Mouse (Mus musculus): ENCODE data around the gene Dennd1b. TPM values are rescaled to one million over a fixed set of nuclear protein-coding genes. Genes with fewer than 3 reads are reported as not detected.

Dennd1b gene
- total and polyA plus RNA-seq, 2 experiments from 2014 or later, result 11.1 to 39.6 TPM

- Histone ChIP-seq H3K4me3 (ENCODE audit: low read depth, low read length) (no peak overlapping the region), H3K36me3 (replicated peaks; ENCODE audit: control insufficient read depth, insufficient read depth, low read length) (peaks cover 14% of the 10 kb centered on the region; the same call in 1 of the 2 replicates), H3K4me1 (ENCODE audit: control insufficient read depth, insufficient read depth) (no peaks in the 10 kb centered on the region), H3K9me3 (replicated peaks; ENCODE audit: control insufficient read depth, low read length) (no peaks in the 10 kb centered on the region), H3K4me2 (ENCODE audit: low read depth, low read length) (no peak overlapping the region), H3K27ac (ENCODE audit: low read depth) (no peak overlapping the region), H3K27me3 (ENCODE audit: control insufficient read depth, insufficient read depth, low read length) (no peaks in the 10 kb centered on the region), H3K9ac (replicated peaks; ENCODE audit: low read depth, low read length) (no peak overlapping the region)
- TF ChIP-seq EP300 (IDR thresholded peaks at IDR 0.05; ENCODE audit: low read depth) (no peak), CTCF (IDR thresholded peaks at IDR 0.05; ENCODE audit: low read depth) (no peak)
- DNase-seq (ENCODE audit: low spot score) (no peak), ATAC-seq (ENCODE audit: insufficient read depth, low read depth) (no peak)
- 72% methylated on average over 2 of the region's 2 CpGs for WGBS
Measured at GRCm38 (mm10) chr1:139064711-139065110, 101.5 kb downstream of the Dennd1b start.

DNA sequence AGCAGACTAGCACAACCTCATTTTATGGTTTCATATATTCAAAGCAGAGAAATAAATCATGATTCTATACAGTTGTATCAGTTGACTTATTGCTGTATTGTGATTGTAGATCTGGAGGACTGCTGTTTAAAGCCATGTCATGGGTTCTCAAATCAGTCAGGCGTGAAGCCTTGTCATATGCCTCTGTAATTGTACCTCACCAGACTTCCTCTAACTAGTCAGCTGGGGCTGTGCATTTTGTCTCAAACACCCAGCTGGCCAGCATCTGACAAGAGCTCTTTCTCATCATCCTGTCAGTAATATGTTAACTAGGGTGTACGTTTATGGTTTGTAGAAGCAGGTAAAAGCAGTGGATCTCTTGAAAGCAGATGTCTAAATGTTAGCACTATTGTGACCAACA lies 104.0 kb downstream of the Dennd1b start:
- no peaks in the 10 kb centered on the region for H3K4me1 ChIP-seq (ENCODE audit: control insufficient read depth, insufficient read depth)
- no peak overlapping the region for H3K9ac ChIP-seq (replicated peaks; ENCODE audit: low read depth, low read length)
- no peak overlapping the region for H3K4me2 ChIP-seq (ENCODE audit: low read depth, low read length)
- WGBS, result 51% methylated on average over 2 of the region's 2 CpGs
- no peak overlapping the region for H3K27ac ChIP-seq (ENCODE audit: low read depth)
- H3K9me3 ChIP-seq (replicated peaks; ENCODE audit: control insufficient read depth, low read length), result no peaks in the 10 kb centered on the region
- 0 out of 2 replicates have a peak, but pooled peaks cover 11% of the 10 kb centered on the region for H3K36me3 ChIP-seq (replicated peaks; ENCODE audit: control insufficient read depth, insufficient read depth, low read length)
- TF ChIP-seq CTCF (IDR thresholded peaks at IDR 0.05; ENCODE audit: low read depth), result no peak
- ATAC-seq (ENCODE audit: insufficient read depth, low read depth) (no peak), DNase-seq (ENCODE audit: low spot score) (no peak)
- no peaks in the 10 kb centered on the region for H3K27me3 ChIP-seq (ENCODE audit: control insufficient read depth, insufficient read depth, low read length)
- no peak overlapping the region for H3K4me3 ChIP-seq (ENCODE audit: low read depth, low read length)

DNA sequence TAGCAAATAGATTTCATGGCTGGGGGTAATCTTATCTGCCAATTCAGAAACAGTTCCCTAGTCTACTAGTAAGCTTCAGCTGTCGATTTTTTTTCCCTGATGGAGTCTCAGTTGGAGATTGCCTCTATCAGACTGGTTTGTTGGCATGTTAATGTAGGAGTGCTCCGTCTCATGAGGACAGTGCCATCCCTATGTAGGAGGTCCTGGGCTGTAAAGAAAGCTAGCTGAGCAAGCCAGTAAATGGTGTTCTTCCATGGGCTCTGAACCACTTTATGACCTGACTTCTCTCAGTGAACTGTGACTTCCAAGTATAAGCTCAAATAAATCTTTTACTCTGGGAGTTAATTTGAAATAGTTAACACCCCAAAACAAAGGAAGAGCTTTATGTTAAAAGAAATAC lies 107.8 kb downstream of the Dennd1b start:
- H3K4me2 ChIP-seq (ENCODE audit: low read depth, low read length), result no peak overlapping the region
- H3K4me1 ChIP-seq (ENCODE audit: control insufficient read depth, insufficient read depth), result no peaks in the 10 kb centered on the region
- H3K4me3 ChIP-seq (ENCODE audit: low read depth, low read length), result no peak overlapping the region
- ATAC-seq (ENCODE audit: insufficient read depth, low read depth), result no peak
- no peaks in the 10 kb centered on the region for H3K36me3 ChIP-seq (replicated peaks; ENCODE audit: control insufficient read depth, insufficient read depth, low read length)
- no peak for TF ChIP-seq CTCF (IDR thresholded peaks at IDR 0.05; ENCODE audit: low read depth)
- TF ChIP-seq EP300 (IDR thresholded peaks at IDR 0.05; ENCODE audit: low read depth), result no peak
- 55% methylated on average over 2 of the region's 2 CpGs for WGBS
- DNase-seq (ENCODE audit: low spot score), result no peak
- H3K27me3 ChIP-seq (ENCODE audit: control insufficient read depth, insufficient read depth, low read length), result no peaks in the 10 kb centered on the region
- H3K9ac ChIP-seq (replicated peaks; ENCODE audit: low read depth, low read length), result no peak overlapping the region
- no peak overlapping the region for H3K27ac ChIP-seq (ENCODE audit: low read depth)
- H3K9me3 ChIP-seq (replicated peaks; ENCODE audit: control insufficient read depth, low read length), result no peaks in the 10 kb centered on the region

DNA sequence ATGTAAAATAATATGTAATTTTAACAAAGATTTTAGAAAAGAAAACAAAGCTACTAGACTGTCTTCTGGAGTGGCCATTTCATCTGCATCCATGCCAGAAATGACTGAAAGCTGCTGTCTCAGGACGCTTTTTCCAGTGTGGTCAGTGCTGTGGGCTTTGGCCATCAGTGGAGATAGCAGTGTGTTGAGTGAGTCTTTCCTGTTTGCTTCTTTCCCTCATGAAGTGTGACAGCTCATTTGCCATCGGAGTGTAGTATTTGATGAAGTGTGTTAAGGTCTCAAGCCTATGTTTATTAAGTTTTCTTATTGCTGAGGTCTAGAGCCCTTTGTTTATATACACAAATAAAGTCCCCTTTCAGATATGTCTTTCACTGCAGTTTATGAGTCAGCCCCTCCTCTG lies 112.4 kb downstream of the Dennd1b start:
- Histone ChIP-seq H3K36me3 (replicated peaks; ENCODE audit: control insufficient read depth, insufficient read depth, low read length) (no peaks in the 10 kb centered on the region), H3K4me3 (ENCODE audit: low read depth, low read length) (no peak overlapping the region), H3K4me1 (ENCODE audit: control insufficient read depth, insufficient read depth) (peaks cover 7% of the 10 kb centered on the region; the same call in 1 of the 2 replicates), H3K9ac (replicated peaks; ENCODE audit: low read depth, low read length) (no peak overlapping the region), H3K9me3 (replicated peaks; ENCODE audit: control insufficient read depth, low read length) (no peaks in the 10 kb centered on the region), H3K4me2 (ENCODE audit: low read depth, low read length) (no peak overlapping the region), H3K27ac (ENCODE audit: low read depth) (no peak overlapping the region), H3K27me3 (ENCODE audit: control insufficient read depth, insufficient read depth, low read length) (no peaks in the 10 kb centered on the region)
- DNase-seq (ENCODE audit: low spot score) (no peak), ATAC-seq (ENCODE audit: insufficient read depth, low read depth) (no peak)
- no peak for TF ChIP-seq EP300 (IDR thresholded peaks at IDR 0.05; ENCODE audit: low read depth)
- no peak for TF ChIP-seq CTCF (IDR thresholded peaks at IDR 0.05; ENCODE audit: low read depth)
- WGBS, result 65% methylated on average over 2 of the region's 2 CpGs

GRCm38 (mm10) chr1:139077989-139078388 lies 114.8 kb downstream of the Dennd1b start:
- no peaks in the 10 kb centered on the region for H3K9me3 ChIP-seq (replicated peaks; ENCODE audit: control insufficient read depth, low read length)
- H3K27me3 ChIP-seq (ENCODE audit: control insufficient read depth, insufficient read depth, low read length), result no peaks in the 10 kb centered on the region
- ATAC-seq (ENCODE audit: insufficient read depth, low read depth) (no peak), DNase-seq (ENCODE audit: low spot score) (no peak)
- TF ChIP-seq EP300 (IDR thresholded peaks at IDR 0.05; ENCODE audit: low read depth) (no peak), CTCF (IDR thresholded peaks at IDR 0.05; ENCODE audit: low read depth) (no peak)
- 62% methylated on average over 1 of the region's 1 CpGs for WGBS
- no peak overlapping the region for H3K4me2 ChIP-seq (ENCODE audit: low read depth, low read length)
- H3K27ac ChIP-seq (ENCODE audit: low read depth), result no peak overlapping the region
- H3K36me3 ChIP-seq (replicated peaks; ENCODE audit: control insufficient read depth, insufficient read depth, low read length), result no peaks in the 10 kb centered on the region
- H3K9ac ChIP-seq (replicated peaks; ENCODE audit: low read depth, low read length), result no peak overlapping the region
- peaks cover 7% of the 10 kb centered on the region; the same call in 1 of the 2 replicates for H3K4me1 ChIP-seq (ENCODE audit: control insufficient read depth, insufficient read depth)
- H3K4me3 ChIP-seq (ENCODE audit: low read depth, low read length), result no peak overlapping the region

DNA sequence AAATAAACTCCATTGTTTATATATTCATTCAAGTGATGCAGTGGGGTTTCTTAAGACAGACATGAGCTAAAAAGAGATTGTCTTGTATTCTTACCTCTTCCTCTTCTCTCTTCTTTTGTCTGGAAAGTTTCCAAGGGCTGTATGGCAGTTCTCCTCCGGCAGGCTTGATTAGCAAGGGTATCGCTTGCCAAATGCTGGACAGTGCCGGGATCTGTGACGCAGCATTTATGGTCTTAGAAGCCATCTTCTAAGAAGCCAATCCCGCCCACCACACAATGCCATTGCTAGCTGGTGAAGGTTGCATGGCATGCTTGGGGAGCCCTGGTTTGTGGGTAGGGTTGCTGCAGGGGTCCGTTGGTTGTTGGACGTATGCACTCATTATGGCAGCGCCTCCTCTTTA lies 115.8 kb downstream of the Dennd1b start:
- Histone ChIP-seq H3K4me2 (ENCODE audit: low read depth, low read length) (no peak overlapping the region), H3K9me3 (replicated peaks; ENCODE audit: control insufficient read depth, low read length) (no peaks in the 10 kb centered on the region), H3K36me3 (replicated peaks; ENCODE audit: control insufficient read depth, insufficient read depth, low read length) (no peaks in the 10 kb centered on the region), H3K9ac (replicated peaks; ENCODE audit: low read depth, low read length) (no peak overlapping the region), H3K4me3 (ENCODE audit: low read depth, low read length) (no peak overlapping the region), H3K27ac (ENCODE audit: low read depth) (no peak overlapping the region), H3K27me3 (ENCODE audit: control insufficient read depth, insufficient read depth, low read length) (no peaks in the 10 kb centered on the region), H3K4me1 (ENCODE audit: control insufficient read depth, insufficient read depth) (peaks cover 7% of the 10 kb centered on the region; the same call in 1 of the 2 replicates)
- ATAC-seq (ENCODE audit: insufficient read depth, low read depth) (0 out of 2 replicates have a peak, but pooled peaks have one; percentile 27), DNase-seq (ENCODE audit: low spot score) (peak; percentile 10)
- TF ChIP-seq EP300 (IDR thresholded peaks at IDR 0.05; ENCODE audit: low read depth) (no peak), CTCF (IDR thresholded peaks at IDR 0.05; ENCODE audit: low read depth) (no peak)
- 48% methylated on average over 8 of the region's 8 CpGs for WGBS
